Mouse (Mus musculus) erythroblast, adult 5-6 weeks (primary cell): ENCODE results near the gene Pan2. TPM values are rescaled to one million over a fixed set of nuclear protein-coding genes. Genes with fewer than 3 reads are reported as not detected.
A peak's percentile ranks its signal among the peaks of the same experiment; 100 is the strongest.
"Not testable (repeated sequence)": the region's sequence is repeated elsewhere in the genome, so short reads cannot be mapped to it uniquely, and the experiment has no call there.

ENCODE experiments used
- ATAC-seq: replicated peaks from 2 replicates; pipeline ENCODE4 v1.8.0; 2016; ENCODE audit warnings: moderate number of reproducible peaks, mild to moderate bottlenecking, moderate TSS enrichment, inconsistent platforms; ENCODE audit not compliant: poor library complexity, low FRiP score, severe bottlenecking
- total RNA-seq, 2 experiments: library from RNA; stranded (forward) in 1 of 2; stranded (reverse) in 1 of 2; fragments of 150-400 nt in 1 of 2; fragments of 200-764, 138-1000 nt in 1 of 2; gene quantifications; 2 replicates each; pipeline versions ENCODE4 v1.2.3 to v1.2.4; 2015 to 2017; ENCODE audit warnings: low replicate concordance in 2 of 2

Gene Pan2
- 7.9 and 8.8 TPM in 2 replicates for total RNA-seq (2015; ENCODE audit: low replicate concordance)
- 7.5 and 8.9 TPM in 2 replicates for total RNA-seq (2017; ENCODE audit: low replicate concordance)

DNA sequence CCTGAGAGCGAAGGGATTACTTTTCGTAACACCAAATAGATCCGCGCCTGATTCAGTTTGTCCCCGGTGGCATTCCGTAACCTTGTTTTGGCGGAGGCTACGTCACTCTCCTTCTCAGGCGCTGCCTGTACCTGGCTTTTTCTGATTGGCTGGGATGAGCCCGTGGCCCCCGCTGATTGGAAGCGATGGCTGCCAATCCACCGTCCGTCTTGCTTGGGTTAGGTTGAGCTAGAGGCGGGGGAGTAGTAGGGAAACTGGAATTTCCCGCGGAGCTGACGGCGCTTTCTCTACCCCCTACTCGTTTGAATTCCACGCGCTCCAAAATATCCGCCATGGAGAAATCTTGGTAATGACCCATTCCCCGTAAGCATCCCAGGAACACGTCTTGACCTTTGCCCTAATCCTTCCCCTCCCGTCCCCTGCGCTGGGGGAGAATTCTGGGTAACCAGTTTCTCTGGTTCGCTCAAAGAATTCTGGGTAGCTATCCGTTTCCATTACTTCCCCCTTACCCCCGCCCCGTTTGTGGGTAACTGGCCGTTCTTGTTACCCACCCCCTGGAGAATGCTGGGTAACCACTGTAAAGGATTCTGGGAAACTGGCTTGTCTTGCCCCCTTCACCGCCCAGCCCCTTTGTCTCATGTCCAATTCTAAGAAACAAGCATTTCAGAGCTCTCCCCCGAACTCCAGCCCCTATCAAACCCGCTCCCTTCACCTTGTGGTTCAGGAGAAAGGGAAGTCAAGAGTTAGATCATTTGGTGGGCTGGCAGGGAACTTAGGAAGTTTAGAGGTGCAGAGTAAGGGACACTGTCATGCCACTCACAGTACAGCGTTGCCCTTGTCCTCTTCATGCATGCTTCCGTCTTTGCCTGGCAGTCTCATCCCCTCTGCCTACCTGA is at the start of gene Pan2:
Gene Pan2 (plus strand): TSS at position 210 of the 896 bp plus-strand sequence.
- ATAC-seq: peak; percentile 96

DNA sequence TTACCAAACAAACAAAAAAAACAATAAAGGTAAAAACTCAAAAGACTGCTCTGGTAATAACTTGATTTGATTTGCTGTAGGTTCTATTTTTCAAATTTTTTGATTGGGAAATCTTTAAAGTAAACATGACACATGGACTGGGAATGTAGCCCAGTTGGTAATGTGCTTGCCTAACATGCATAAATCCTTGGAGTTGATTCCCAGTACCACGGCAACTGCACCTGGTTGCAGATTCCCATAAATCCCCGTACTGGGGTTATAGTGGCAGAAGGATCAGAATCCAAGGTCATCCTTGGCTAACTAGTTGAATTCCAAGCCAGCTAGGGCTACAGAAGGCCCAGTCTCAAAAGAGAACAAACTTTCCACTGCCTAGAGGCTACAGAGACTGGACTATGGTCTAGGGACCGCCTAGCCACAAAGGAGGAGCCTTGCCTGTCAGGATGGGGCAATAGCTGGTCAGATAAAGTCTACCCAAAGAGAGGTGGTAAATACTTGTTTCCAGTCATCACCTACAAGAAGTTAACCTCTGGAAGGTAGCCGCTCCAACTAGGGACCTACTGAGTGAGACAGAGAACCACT is 49.4 kb upstream of the Pan2 start, which contains the start of gene Apon:
Gene Apon (plus strand): TSS at position 420 of the 579 bp plus-strand sequence.
- ATAC-seq: no peak

DNA sequence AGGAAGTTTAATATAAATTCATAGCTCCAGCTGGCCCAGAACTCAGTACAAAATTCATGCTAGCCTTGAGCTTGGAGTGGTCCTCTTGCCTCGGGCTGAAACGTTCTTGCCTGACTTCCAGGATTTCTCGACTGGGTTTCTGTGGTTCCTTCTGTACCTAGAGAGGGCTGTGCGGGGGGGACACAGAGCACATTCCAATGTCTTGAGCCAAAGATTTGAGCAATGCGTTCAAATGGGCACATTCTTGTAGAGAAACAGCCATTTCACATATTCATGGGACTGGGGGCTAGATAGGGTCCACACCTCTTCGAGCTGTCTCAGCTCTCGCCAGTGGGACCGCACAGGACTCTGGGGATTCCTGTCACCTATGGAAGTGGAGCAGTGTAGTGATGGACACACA is 47.2 kb upstream of the Pan2 start:
- ATAC-seq: no peak

DNA sequence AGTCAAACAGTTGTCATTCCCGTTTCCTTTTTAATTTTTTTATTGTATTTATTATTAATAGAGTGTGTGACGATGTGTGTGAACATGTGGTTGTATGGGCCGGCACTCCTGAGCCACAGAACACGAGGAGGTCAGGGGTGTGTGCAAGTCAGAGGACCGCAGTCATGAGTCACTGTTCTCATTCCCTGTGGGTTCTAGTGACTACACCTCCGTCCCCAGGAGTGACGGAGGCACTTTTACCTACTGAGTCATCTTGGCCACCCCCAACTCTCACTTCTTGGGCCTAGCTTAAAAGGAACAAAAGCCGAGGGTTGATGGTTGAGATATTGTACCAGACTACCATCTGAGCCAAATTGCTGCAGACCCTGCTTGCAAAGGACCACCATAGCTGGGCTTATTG is 46.8 kb upstream of the Pan2 start:
- no peak for ATAC-seq

DNA sequence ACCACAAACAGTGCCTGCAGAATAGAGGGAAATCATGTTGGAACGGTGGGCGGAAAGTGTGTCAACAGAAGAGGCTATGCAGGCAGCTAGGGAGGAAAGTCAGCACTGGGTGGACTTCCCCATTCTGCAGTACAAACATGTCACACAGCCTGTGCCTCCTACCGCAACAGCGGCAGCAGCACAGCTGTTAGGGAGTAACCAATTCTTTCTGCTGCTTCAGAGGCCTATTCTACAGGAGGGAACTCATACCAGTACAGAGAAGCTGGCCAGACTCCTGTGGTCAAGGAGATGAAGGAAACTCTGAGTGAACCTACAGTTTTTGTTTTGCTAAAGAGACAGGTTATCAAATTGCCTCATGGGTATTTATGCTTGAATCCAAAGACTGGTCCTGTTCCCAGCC is 44.2 kb upstream of the Pan2 start:
- ATAC-seq: no peak

DNA sequence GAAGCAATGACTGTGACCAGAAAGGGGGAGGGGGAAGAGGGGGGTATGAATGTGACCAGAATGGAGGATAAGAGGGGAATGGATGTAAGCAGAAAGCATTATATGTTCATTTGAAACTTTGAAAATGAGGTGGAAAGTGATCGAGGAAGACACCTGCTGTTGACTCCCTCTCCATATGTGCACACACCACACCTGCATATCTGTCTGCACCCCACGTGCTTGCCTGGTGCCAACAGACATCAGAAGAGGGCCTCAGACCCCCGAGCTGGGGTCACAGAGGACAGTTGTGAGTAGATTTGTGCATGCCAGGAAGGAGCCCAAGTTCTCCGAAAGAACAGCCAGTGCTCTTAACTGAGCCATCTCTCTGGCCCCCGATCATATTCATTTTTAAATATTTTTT is 43.2 kb upstream of the Pan2 start:
- no peak for ATAC-seq

DNA sequence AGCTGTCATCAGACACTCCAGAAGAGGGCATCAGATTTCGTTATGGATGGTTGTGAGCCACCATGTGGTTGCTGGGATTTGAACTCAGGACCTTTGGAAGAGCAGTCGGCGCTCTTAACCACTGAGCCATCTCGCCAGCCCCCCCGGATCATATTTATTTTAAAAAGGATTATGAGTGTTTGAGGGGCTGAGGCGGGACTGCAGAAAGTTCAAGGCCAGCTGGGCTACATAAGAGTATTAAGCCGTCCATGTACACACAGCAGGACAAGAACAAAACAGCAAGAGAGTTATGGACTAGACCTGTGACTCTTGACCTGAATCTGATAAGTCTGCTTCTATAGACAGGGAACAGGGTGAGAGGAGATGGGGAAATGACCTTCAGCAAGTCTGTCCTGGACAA is 42.8 kb upstream of the Pan2 start:
- ATAC-seq: not testable (repeated sequence)

DNA sequence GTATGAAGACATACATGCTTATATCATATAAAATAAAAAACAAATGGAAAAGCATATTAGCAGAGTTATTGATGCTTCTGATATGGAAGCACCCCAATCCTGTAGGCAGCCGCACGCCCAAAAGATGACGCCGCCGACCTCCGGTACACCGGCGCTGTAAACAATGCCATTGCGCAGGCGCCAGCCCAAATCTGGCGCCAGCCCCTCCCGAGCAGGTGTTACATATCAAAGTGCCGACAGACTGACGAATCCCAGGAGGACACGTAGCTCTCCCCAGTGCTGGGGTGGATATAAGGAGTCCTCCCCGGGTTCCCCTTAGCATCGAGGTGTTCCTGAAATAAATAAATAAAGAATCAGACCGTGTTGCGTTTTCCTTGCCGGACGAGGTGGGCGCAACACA is 40.8 kb upstream of the Pan2 start:
- no peak for ATAC-seq

DNA sequence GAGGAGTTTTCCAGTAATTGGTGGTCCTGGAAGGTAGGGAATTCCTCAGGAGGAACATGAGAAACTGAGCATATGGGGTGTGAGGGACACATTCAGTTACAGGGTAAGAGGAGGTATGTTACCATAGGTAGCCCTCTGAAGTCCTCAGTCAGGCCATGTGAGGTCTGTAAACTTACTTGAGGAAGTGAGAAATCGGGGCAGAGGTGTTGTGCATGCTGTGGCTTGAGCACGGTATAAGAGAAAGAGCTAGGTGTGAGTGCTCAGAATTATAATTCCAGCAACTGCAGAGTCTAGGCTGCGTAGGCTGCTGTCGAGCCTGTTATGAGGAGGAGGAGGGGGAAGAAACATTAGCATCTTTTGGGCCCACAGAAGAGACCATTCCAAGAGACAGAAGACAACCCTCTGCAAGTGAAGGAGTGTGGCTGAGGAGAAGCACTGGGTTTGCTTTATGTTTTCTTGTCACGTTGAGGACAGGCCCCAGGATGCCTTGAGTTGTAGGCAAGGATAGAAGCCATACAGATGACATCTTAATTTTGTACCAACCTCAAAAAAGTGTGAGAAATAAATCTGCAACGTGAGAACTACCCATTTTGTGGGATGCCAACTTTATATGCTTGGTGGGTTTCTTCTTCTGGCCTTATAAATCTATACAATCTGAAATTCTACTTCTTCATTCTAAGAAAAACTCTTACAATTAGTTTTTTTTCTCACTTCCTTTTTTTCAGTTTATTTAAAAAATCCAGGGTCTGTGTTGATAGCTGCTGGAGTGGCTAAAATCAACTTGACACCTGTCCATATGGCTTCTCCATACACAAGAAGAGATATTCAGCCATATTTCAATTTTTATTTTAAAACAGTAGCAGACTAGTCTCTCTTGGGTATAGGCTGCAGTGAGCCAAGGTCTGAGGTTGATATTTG is 39.5 kb upstream of the Pan2 start:
- no peak for ATAC-seq

DNA sequence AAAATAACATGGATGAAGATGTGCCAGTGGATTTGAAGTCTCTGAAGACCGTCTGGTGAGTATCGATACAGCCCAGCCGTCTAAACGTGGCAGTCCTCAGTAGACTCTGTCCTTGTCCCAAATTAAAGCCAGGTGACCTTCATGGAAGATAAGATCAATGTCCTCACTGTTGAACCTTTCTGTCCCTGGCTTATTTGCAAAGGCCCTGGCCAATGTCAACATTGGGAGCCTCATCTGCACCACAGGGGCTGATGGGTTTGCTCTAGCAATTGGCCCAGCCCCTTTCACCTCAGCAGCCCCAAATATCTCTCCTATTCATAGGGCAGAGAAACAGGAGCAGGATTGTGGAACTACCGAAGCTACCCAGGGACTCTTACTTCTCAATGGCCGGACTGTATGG is 34.8 kb upstream of the Pan2 start, which contains the start of gene Apof:
Gene Apof (plus strand): TSS at position 301 of the 400 bp plus-strand sequence.
- ATAC-seq: no peak

DNA sequence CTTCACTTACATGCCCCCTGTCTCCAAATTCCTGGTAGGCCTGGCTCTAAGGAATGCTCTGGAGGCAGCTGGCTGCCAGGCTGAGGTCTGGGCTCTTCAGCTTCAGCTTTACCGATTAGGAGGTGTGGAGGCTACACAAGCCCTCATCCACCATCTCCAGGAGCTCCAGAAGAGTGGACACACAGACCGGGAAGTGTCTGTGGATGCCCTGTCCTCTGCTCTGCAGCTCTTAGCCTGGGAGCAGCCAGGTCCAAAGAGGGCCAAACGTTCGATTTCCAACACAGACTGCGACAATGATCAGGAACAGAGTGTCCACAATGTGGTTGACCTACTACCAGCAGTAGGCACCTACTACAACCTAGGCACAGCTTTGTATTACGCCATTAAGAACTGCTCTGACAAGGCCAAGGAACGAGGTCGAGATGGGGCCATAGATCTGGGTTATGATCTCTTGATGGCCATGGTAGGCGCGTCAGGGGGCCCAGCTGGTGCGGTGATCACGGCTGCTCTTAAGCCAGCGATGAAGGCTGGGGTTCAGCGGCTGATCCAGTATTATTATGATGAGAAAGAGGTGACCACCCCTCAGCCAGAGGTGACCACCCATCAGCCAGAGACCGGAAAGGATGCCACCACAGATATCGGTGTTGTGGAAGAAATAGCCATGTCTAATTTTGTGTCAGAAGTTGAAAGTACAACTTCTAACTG is 33.8 kb upstream of the Pan2 start:
- no peak for ATAC-seq

DNA sequence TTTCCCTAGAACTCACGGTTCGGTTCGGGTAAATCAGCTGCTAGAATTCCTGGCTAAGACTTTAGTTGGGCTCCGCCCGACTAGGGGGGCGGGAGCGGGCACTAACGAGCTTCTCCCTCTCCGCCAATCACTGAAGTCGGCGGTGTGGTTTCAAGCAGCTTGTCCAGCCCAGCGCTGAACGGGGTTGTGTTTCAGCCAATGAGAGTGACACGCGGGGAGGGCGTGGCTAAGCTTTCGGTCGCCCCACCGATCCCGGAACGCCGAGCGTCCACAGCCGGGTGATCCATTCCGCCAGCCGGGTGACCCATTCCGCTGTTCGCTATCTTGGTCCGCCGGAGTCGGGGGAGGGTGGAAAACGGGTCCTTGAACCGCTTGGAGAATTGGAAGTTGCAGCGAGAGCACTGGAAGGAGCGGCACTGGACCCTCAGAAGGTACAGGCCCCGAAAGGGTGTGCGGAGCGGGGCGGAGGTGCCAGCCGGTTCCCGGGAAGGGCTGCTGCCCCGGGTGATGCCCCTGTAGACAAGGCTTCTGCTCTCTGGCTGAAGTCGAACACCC is 32.8 kb upstream of the Pan2 start, which contains the start of gene Stat2:
Gene Stat2 (plus strand): TSS at position 273 of the 555 bp plus-strand sequence.
- peak; percentile 97 for ATAC-seq

DNA sequence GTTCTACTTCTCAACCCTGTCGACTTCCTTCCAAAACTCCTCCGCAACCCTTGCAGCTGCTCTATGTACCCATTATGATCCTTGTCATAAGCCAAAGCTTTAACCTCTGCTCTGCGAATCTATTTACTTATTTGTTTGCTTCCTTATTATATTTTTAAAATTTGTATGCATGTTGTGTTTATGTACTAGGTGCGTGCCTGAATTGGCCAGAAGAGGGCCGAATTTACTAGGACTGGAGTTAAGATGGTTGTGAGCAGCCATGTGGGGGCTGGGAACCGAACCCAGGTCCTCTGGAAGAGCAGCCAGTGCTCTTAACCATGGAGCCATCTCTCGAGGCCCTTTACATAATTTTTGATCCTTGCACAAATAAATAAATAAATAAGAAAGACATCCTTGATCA is 32.3 kb upstream of the Pan2 start:
- no peak for ATAC-seq

DNA sequence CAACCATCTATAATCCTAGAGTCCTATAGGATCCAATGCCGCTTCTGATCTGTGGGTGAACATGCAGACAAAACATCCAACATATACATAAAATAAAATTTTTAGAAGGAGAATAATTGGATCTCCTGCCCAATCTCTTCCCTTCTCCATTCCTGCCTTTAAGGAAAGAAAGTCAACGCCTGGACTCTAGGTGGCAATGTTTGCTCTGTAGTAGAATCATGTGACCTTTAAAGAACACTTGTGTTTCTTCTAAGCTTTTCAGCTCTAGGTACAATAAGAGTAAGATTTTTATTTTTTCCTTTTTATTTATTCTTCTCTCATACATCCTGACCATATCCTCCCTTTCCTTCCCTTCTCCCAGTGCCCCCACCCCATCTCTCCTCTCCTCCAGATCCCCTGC is 31.3 kb upstream of the Pan2 start:
- no peak for ATAC-seq

DNA sequence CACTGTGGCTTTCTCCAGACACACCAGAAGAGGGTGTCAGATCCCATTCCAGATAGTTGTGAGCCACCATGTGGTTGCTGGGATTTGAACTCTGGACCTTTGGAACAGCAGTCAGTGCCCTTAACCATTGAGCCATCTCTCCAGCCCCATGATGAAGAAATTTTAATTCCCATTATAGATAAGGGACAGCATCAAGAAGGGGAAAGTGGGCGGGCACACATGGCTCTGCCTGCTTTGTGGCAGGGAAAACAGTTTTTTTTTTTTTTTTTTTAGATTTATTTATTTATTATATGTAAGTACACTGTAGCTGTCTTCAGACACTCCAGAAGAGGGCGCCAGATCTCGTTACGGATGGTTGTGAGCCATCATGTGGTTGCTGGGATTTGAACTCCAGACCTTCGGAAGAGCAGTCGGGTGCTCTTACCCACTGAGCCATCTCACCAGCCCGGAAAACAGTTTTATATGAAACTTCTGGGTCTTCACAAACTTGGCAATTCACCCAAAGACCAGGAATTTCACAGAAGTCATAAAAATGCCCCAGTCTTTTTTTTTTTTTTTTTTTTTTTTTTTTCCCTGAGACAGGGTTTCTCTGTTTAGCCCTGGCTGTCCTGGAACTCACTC is 30.2 kb upstream of the Pan2 start:
- not testable (repeated sequence) for ATAC-seq

DNA sequence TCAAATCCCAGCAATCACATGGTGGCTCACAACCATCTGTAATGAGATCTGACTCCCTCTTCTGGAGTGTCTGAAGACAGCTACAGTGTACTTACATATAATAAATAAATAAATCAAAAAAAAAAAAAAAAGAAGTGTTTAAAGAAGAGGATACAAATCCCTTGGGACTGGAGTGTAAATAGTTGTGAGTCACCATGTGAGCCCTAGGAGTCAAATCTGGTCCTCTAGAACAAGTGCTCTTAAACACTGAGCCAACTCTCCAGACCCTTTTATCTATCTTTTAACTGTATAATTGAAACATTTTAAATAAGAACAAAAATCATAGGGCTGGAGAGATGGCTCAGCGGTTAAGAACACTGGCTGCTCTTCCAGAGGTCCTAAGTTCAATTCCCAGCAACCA is 27.8 kb upstream of the Pan2 start:
- ATAC-seq: not testable (repeated sequence)

DNA sequence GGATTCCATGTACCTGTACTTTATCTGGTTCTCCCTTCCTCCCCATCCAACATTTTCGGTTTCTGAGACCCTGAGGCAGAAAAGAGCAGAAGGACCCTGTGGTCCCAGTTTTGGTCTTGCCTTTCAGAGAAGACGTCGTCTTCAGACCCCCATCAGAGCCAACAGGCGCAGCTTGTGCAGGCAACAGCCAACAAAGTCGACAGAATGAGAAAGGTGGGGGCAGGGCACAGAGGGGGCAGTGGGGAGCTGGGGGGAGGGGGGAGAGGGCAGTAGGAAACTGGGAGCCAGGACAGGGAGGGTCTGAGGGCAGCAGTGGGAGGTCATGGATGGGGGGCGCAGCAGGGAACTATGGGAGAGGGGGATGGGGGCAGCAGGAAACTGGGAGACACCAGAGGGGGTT is 25.0 kb upstream of the Pan2 start:
- ATAC-seq: no peak

DNA sequence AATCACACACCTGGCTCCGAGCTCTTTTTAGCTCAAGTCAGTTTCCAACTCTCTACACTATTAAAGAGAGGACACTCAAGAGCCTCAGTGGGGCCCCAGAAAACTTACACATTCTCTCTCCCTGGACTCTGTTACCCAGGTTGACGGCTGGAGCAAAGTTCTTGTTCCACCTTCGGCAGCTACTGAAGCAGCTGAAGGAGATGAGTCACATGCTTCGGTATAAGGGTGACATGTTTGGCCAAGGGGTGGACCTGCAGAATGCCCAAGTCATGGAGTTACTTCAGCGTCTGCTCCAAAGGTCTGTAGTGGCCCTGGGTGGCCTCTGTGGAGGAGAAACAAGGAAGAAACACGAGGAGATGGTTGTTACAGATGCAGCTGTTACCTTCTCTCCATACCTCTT is 22.2 kb upstream of the Pan2 start:
- ATAC-seq: no peak

DNA sequence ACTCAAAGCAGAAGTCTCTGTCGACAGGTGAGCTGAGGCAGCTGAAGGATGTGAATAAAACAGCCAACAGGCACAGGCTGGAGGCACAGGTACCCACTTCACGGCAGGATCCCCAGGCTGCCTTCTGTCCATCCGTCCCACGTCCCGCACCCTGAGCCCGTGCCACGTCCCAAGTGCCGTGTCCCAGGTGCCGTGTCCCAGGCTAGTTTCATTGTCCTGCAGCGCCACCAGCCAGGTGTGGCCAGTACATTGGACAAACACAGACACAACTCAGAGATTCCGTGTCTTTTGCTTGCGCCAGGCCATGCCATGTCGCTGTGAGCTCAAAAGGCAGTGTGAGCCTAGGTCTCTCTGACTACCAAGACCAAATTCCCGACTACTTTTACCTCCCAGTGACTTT is 21.5 kb upstream of the Pan2 start:
- ATAC-seq: no peak
